Mouse (Mus musculus): ENCODE data around the gene Etfa. TPM values are rescaled to one million over a fixed set of nuclear protein-coding genes. Genes with fewer than 3 reads are reported as not detected.

The Etfa gene
- polyA plus RNA-seq, 1 experiment = 28.8 TPM

DNA sequence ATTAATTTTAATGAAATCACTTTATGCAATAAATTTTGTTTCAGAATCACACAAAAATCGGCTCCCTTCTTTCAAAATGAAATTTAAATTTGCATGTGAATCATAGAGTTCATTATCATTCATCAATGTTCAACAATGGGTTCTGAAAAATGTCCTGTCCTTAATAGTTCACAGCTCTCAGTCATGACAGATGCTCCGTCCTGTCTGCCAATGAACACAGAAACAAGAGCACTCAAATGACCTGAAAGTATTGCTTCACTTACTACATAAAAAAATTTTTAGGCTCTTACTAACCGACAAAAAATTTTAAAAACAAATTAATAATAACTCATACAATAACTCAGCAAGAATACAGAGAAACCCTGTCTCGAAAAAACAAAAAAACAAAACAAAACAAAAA, 3.3 kb downstream of the Etfa start:
- 83% methylated on average over 4 of the region's 4 CpGs for WGBS
- TF ChIP-seq CTCF (IDR thresholded peaks at IDR 0.05; ENCODE audit: control insufficient read depth, insufficient read depth, low read length) (no peak), POLR2A (IDR thresholded peaks at IDR 0.05; ENCODE audit: borderline replicate concordance, control insufficient read depth, low read depth, low read length) (no peak)
- Histone ChIP-seq H3K4me3 (replicated peaks; ENCODE audit: control insufficient read depth, low read depth, low read length) (no peak overlapping the region), H3K27ac (ENCODE audit: control insufficient read depth, insufficient read depth, low read depth, low read length, poor library complexity) (no peak overlapping the region), H3K4me1 (ENCODE audit: control insufficient read depth, insufficient read depth, low read length) (no peaks in the 10 kb centered on the region)

DNA sequence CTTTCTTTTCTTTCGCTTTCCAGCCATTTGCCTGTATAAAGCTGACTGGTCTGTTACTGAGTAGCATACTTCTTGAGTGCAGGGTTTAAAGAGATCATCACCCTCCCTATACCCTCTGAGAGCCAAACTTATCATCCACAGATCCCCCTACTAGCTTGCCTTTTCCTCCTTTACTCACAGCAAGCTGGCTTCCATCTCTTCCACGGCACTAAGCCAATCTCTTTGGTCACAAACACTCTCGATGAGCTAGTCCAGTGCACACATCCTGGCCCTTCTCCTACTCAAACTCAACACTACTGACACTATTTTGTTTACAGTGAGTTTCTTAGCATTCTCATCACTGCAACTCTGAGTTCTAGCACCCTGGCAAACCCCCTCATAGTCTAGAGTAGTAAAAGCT, 4.1 kb downstream of the Etfa start:
- H3K4me1 ChIP-seq (ENCODE audit: control insufficient read depth, insufficient read depth, low read length) = no peaks in the 10 kb centered on the region
- TF ChIP-seq CTCF (IDR thresholded peaks at IDR 0.05; ENCODE audit: control insufficient read depth, insufficient read depth, low read length) (no peak), POLR2A (IDR thresholded peaks at IDR 0.05; ENCODE audit: borderline replicate concordance, control insufficient read depth, low read depth, low read length) (no peak)
- H3K4me3 ChIP-seq (replicated peaks; ENCODE audit: control insufficient read depth, low read depth, low read length) = no peak overlapping the region
- no peak overlapping the region for H3K27ac ChIP-seq (ENCODE audit: control insufficient read depth, insufficient read depth, low read depth, low read length, poor library complexity)
- WGBS = 85% methylated on average over 3 of the region's 3 CpGs

DNA sequence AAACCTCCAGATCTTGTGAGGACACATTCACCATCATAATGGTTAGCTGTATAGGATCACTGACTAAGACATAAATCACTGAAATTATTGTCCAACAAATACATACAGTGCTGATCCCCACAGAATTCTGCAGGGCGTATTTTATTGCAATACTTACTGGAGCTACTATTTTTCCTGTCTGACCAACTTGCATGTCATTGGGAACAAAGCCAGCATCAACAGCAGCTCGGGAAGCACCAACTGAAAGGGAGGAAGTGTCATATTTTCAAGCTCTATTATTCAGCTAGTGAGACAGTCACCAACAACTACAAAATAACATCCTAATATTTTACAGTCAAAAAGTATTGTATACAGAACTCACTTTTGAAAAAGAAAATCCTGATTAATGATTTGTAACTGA, 29.9 kb downstream of the Etfa start:
- no peak overlapping the region for H3K27ac ChIP-seq (ENCODE audit: control insufficient read depth, insufficient read depth, low read depth, low read length, poor library complexity)
- 68% methylated on average over 2 of the region's 2 CpGs for WGBS
- no peaks in the 10 kb centered on the region for H3K4me1 ChIP-seq (ENCODE audit: control insufficient read depth, insufficient read depth, low read length)
- no peak for TF ChIP-seq CTCF (IDR thresholded peaks at IDR 0.05; ENCODE audit: control insufficient read depth, insufficient read depth, low read length)
- TF ChIP-seq POLR2A (IDR thresholded peaks at IDR 0.05; ENCODE audit: borderline replicate concordance, control insufficient read depth, low read depth, low read length) = no peak
- no peak overlapping the region for H3K4me3 ChIP-seq (replicated peaks; ENCODE audit: control insufficient read depth, low read depth, low read length)

DNA sequence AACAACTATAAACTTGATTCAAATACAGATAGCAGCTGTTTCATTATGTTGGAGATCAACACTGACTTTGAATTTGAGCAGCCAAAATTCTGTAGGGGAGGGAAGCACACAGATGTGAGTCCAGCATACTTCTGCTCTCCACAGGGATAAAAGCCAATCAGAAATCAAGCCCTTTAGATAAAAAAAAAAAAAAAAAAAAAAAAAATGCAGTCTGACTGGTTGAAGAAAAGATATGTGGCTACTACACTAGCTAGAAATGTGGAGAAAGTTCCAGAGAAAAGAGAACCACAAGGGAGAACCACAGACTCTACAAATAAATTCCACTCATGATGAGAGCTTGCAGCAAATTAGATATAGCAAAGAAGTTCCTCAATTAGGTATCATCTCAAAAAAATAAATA, 33.3 kb downstream of the Etfa start:
- TF ChIP-seq POLR2A (IDR thresholded peaks at IDR 0.05; ENCODE audit: borderline replicate concordance, control insufficient read depth, low read depth, low read length) (no peak), CTCF (IDR thresholded peaks at IDR 0.05; ENCODE audit: control insufficient read depth, insufficient read depth, low read length) (no peak)
- no peak overlapping the region for H3K4me3 ChIP-seq (replicated peaks; ENCODE audit: control insufficient read depth, low read depth, low read length)
- no peaks in the 10 kb centered on the region for H3K4me1 ChIP-seq (ENCODE audit: control insufficient read depth, insufficient read depth, low read length)
- H3K27ac ChIP-seq (ENCODE audit: control insufficient read depth, insufficient read depth, low read depth, low read length, poor library complexity) = no peak overlapping the region

DNA sequence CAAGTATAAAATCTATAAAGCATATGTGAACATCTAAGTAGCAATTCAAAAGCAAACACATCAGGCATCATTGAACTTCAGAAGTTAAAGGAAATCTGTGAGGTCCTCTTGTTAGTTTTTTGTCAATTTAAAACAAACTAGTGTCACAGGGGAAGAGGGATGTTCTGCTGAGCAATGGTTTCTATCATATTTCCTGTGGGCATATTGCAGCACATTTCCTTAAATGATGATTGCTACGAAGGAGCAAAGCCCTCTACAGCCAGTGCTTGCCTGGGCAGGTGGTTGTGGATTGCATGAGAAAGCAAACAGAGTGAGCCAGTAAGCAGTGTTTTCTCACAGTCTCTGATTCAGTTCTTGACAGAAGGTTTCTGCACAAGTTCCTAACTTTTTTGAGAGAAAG, 36.0 kb downstream of the Etfa start:
- H3K4me3 ChIP-seq (replicated peaks; ENCODE audit: control insufficient read depth, low read depth, low read length) = no peak overlapping the region
- H3K27ac ChIP-seq (ENCODE audit: control insufficient read depth, insufficient read depth, low read depth, low read length, poor library complexity) = no peak overlapping the region
- TF ChIP-seq POLR2A (IDR thresholded peaks at IDR 0.05; ENCODE audit: borderline replicate concordance, control insufficient read depth, low read depth, low read length) (no peak), CTCF (IDR thresholded peaks at IDR 0.05; ENCODE audit: control insufficient read depth, insufficient read depth, low read length) (no peak)
- 17% methylated on average over 1 of the region's 1 CpGs for WGBS
- no peaks in the 10 kb centered on the region for H3K4me1 ChIP-seq (ENCODE audit: control insufficient read depth, insufficient read depth, low read length)

DNA sequence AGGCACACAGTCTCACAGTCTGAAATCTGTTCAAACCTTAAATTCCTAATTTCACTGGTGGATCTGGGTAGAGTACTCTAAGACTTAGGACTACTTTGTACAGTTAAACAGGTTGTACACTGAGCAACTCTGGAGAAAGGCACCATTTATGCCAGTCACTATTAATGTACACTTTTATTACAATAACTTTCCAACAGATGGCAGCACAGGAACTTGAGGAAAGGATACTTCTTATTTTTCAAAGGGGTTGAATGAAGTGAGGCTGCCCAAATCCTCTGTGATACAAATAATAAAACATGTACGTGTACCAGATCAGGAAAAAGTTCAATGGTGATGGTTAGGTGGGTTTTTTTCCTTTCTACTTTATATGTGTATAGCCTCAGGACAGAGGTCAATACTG, 43.6 kb downstream of the Etfa start:
- Histone ChIP-seq H3K4me1 (ENCODE audit: control insufficient read depth, insufficient read depth, low read length) (no peaks in the 10 kb centered on the region), H3K4me3 (replicated peaks; ENCODE audit: control insufficient read depth, low read depth, low read length) (no peak overlapping the region), H3K27ac (ENCODE audit: control insufficient read depth, insufficient read depth, low read depth, low read length, poor library complexity) (no peak overlapping the region)
- WGBS = 42% methylated on average over 1 of the region's 1 CpGs
- TF ChIP-seq CTCF (IDR thresholded peaks at IDR 0.05; ENCODE audit: control insufficient read depth, insufficient read depth, low read length) (no peak), POLR2A (IDR thresholded peaks at IDR 0.05; ENCODE audit: borderline replicate concordance, control insufficient read depth, low read depth, low read length) (no peak)

DNA sequence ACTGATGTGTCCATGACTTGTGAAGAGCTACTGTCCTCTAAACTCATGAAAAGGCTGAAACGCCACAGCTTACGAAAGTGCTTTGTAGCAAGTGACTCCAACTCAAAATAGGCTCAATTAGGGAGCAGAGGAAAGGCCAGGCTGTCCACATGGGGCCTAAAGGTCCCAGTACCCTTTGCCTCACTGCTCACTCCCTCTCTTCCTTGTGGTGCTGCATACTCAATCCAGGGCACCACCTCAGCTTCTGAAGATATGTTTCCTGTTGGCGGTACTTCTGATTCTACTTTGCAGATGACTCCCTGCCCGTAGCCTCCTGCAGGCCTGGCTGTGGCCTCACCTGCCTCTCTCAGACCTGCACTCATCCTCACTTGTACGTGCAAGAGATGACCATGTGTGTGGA, 58.7 kb downstream of the Etfa start:
- Histone ChIP-seq H3K4me3 (replicated peaks; ENCODE audit: control insufficient read depth, low read depth, low read length) (no peak overlapping the region), H3K4me1 (ENCODE audit: control insufficient read depth, insufficient read depth, low read length) (no peaks in the 10 kb centered on the region), H3K27ac (ENCODE audit: control insufficient read depth, insufficient read depth, low read depth, low read length, poor library complexity) (no peak overlapping the region)
- WGBS = 83% methylated on average over 5 of the region's 5 CpGs
- TF ChIP-seq POLR2A (IDR thresholded peaks at IDR 0.05; ENCODE audit: borderline replicate concordance, control insufficient read depth, low read depth, low read length) = no peak
- no peak for TF ChIP-seq CTCF (IDR thresholded peaks at IDR 0.05; ENCODE audit: control insufficient read depth, insufficient read depth, low read length)

DNA sequence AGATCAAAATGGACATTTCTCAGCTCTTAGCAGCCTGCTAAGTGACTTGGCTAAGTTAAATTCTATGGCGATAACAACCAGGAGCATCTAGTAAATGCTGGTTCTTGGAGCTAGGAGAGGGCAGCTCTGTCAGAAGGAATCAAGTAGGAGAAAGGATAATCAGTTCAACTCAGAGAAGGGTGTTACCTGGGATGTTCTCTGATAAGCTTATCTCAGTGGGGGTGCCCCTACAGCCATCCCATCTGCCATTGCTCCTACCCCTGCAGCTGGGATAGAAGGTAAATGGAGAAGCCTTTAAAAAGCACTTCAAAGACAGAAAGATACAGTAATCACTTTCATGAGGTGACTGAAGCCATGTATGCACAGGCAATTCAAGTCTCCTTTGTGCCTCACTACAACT, 59.1 kb downstream of the Etfa start:
- TF ChIP-seq POLR2A (IDR thresholded peaks at IDR 0.05; ENCODE audit: borderline replicate concordance, control insufficient read depth, low read depth, low read length) (no peak), CTCF (IDR thresholded peaks at IDR 0.05; ENCODE audit: control insufficient read depth, insufficient read depth, low read length) (no peak)
- Histone ChIP-seq H3K4me1 (ENCODE audit: control insufficient read depth, insufficient read depth, low read length) (no peaks in the 10 kb centered on the region), H3K27ac (ENCODE audit: control insufficient read depth, insufficient read depth, low read depth, low read length, poor library complexity) (no peak overlapping the region), H3K4me3 (replicated peaks; ENCODE audit: control insufficient read depth, low read depth, low read length) (no peak overlapping the region)
- WGBS = 88% methylated on average over 1 of the region's 1 CpGs

DNA sequence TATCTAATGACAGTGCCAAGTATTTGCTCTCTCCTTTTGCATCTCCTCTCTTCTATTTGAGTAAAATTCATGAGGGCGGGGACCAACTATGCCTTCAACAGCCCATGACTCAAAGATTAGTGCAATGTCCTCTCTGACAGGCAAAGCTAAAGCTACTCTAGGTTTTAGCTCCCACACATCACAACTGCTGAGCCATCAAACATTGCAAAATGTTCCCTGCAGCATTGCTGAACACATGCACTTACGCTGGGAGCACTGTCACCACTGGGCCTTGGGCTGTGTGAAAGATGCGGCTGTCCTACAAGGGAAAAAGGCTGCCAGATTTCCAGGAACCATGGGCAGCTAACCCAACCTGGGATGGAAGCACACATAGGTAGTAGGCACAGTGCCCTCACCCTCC, 60.6 kb downstream of the Etfa start:
- TF ChIP-seq CTCF (IDR thresholded peaks at IDR 0.05; ENCODE audit: control insufficient read depth, insufficient read depth, low read length) (no peak), POLR2A (IDR thresholded peaks at IDR 0.05; ENCODE audit: borderline replicate concordance, control insufficient read depth, low read depth, low read length) (no peak)
- Histone ChIP-seq H3K27ac (ENCODE audit: control insufficient read depth, insufficient read depth, low read depth, low read length, poor library complexity) (no peak overlapping the region), H3K4me1 (ENCODE audit: control insufficient read depth, insufficient read depth, low read length) (no peaks in the 10 kb centered on the region), H3K4me3 (replicated peaks; ENCODE audit: control insufficient read depth, low read depth, low read length) (no peak overlapping the region)
- 82% methylated on average over 3 of the region's 3 CpGs for WGBS

Measured in bone marrow, adult 2 months (tissue).